In the genomic region with DNA sequence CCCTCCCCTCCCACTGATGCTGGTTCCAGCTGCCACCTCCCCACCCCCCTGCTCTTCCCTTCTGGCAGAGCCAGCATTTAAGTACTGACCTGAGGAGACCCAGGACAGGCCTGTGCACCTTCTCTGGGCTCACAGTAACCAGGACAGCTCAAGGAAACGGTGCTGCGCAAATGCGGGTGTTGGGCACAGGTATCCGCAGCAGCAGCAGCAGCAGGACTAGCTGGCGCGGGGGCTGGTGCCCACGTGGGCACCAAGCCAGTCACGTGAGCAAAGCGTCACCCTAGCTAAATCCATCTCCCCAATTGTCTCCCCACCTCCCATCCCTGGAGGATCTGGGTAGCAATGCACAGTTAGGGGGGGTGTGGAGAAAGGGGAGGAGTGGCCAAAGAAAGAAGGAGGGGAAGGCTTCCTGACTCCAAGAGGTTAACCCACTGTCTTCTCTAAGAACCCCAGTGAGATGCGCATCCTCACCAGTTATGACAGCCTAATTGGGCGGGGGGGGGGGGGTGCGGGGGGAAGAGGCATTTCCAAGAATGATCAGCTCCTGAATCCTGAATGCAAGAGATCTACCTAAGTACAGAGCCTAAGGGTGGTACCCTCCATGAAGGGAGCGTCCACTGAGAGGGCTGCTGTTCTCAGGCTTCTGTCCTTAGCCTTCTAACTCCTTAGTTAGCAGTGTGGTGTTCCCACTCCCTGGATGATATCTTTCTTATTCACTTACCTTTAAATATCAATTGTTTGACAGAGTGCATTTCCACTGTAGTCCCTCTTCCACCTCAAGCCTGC, we compare ENCODE assay signal across 8 mouse cellular contexts. TPM values are rescaled to one million over a fixed set of nuclear protein-coding genes. Genes with fewer than 3 reads are reported as not detected.
DNase-seq lines count a peak whose midpoint lies in the region; ATAC-seq lines count a peak whose summit lies in the region.
"Had no signal": no experiment of that assay in that cellular context is flagged by ENCODE, and none has a peak within 500 bp of the region (broad histone marks: within the 10 kb centered on the region; RNA-seq: fewer than 3 reads in every experiment).

A gene (minus strand): TSS at position 252 of the 786 bp plus-strand sequence.

- peak within 1 kb of the TSS; percentile 59 for H3K4me2 ChIP-seq in hindbrain, embryonic 14.5 days (replicated peaks)

- H3K27me3 ChIP-seq in hindbrain, embryonic 14.5 days (ENCODE audit: control insufficient read depth, insufficient read depth, low read length) = no peaks in the 10 kb centered on the region
- peaks cover 57% of the 10 kb centered on the region for H3K27me3 ChIP-seq in limb, embryonic 10.5 days (ENCODE audit: low read depth, poor library complexity, severe bottlenecking)

- peak; percentile 68 for DNase-seq in cerebellum, adult 11-12 months
- DNase-seq in cerebellum, postnatal 25 days = peak; percentile 45 to 57
- peak; percentile 59 for DNase-seq in hindbrain, embryonic 14.5 days (ENCODE audit: low spot score)
- peak; percentile 30 for DNase-seq in limb, embryonic 10.5 days (ENCODE audit: low spot score)
- peak; percentile 22 for DNase-seq in right cerebral cortex, postnatal 14 days
- no peak for DNase-seq in lung, postnatal 4 days
- no peak for DNase-seq in gastrocnemius, adult 18-20 months (ENCODE audit: low spot score)

- no peaks in the 10 kb centered on the region for H3K9me3 ChIP-seq in hindbrain, embryonic 14.5 days (ENCODE audit: control insufficient read depth, low read length)
- H3K9me3 ChIP-seq in limb, embryonic 10.5 days (replicated peaks) = no peaks in the 10 kb centered on the region

- peak; percentile 96 for ATAC-seq in hindbrain, embryonic 14.5 days (ENCODE audit: low FRiP score)

- H3K4me1 ChIP-seq in hindbrain, embryonic 14.5 days (replicated peaks; ENCODE audit: control insufficient read depth, insufficient read depth, low read length) = no peaks in the 10 kb centered on the region
- 0 out of 2 replicates have a peak, but pooled peaks cover 5% of the 10 kb centered on the region for H3K4me1 ChIP-seq in limb, embryonic 10.5 days

- 0 out of 2 replicates have a peak within 1 kb of the TSS, but pooled peaks have one; percentile 32 for H3K27ac ChIP-seq in hindbrain, embryonic 14.5 days
- H3K27ac ChIP-seq in limb, embryonic 10.5 days = no peak within 1 kb of the TSS

- 17% methylated on average over 11 of the region's 13 CpGs for WGBS in hindbrain, embryonic 14.5 days
- 22% methylated on average over 13 of the region's 13 CpGs for WGBS in limb, embryonic 10.5 days

- peak within 1 kb of the TSS; percentile 66 for H3K9ac ChIP-seq in hindbrain, embryonic 14.5 days

- no peaks in the 10 kb centered on the region for H3K36me3 ChIP-seq in hindbrain, embryonic 14.5 days (replicated peaks; ENCODE audit: control insufficient read depth, insufficient read depth)
- H3K36me3 ChIP-seq in limb, embryonic 10.5 days = no peaks in the 10 kb centered on the region

- H3K4me3 ChIP-seq in hindbrain, embryonic 14.5 days (replicated peaks; ENCODE audit: low read length) = peak within 1 kb of the TSS; percentile 46
- H3K4me3 ChIP-seq in limb, embryonic 10.5 days = peak within 1 kb of the TSS; percentile 43
- H3K4me3 ChIP-seq: myocyte had no signal

RNA-seq across cellular contexts. Expression of the gene that starts here (rescaled TPM):
- 18.9 and 20.6 TPM in 2 replicates for polyA plus RNA-seq in hindbrain, embryonic 14.5 days (2014; fragmentation: Nextera tagmentation; extraction: Ambion mirVana)
- 0.18 and 0.68 TPM in 2 replicates for polyA plus RNA-seq in limb, embryonic 10.5 days (2016; fragmentation: Nextera tagmentation; extraction: Ambion mirVana)
- total RNA-seq in gastrocnemius, adult 18-20 months (2021) = not detected

Comparison
In these comparisons a context has a peak if more than half of its experiments do, and no peak if none do; other contexts are left out.
1. RNA of the gene that starts here (polyA plus RNA-seq): 18.9 to 20.6 TPM in hindbrain, embryonic 14.5 days; 0.18 to 0.68 TPM in limb, embryonic 10.5 days; every median in the first group is over 10 times any median in the second.
2. Peak in DNase-seq and H3K4me3 ChIP-seq in limb, embryonic 10.5 days; RNA of the gene not detected or under 1 TPM.
3. DNase-seq: peak in cerebellum, adult 11-12 months (single experiment), cerebellum, postnatal 25 days (2 of 2), hindbrain, embryonic 14.5 days (single experiment) and right cerebral cortex, postnatal 14 days (single experiment); none in lung, postnatal 4 days (0 of 2) and gastrocnemius, adult 18-20 months (single experiment).